Mouse (Mus musculus): ENCODE results near the gene Megf11. TPM values are rescaled to one million over a fixed set of nuclear protein-coding genes. Genes with fewer than 3 reads are reported as not detected.

Gene Megf11
- polyA plus RNA-seq, 1 experiment, result not detected

- peaks cover 10% of the 10 kb centered on the region; the same call in 1 of the 2 replicates for H3K4me1 ChIP-seq
- no peak overlapping the region for H3K4me3 ChIP-seq (replicated peaks)
- TF ChIP-seq GATA1 (IDR thresholded peaks at IDR 0.05; ENCODE audit: borderline replicate concordance, low read length) (no peak), FLI1 (IDR thresholded peaks at IDR 0.05; ENCODE audit: low read length) (no peak)
- peaks cover 78% of the 10 kb centered on the region for H3K27me3 ChIP-seq (replicated peaks)
- no peaks in the 10 kb centered on the region for H3K9me3 ChIP-seq
- H3K36me3 ChIP-seq (replicated peaks; ENCODE audit: low read length), result no peaks in the 10 kb centered on the region
These were observed 254.2 kb downstream of the Megf11 start for GRCm38 (mm10) chr9:64639664-64640063.

- H3K36me3 ChIP-seq (replicated peaks; ENCODE audit: low read length), result no peaks in the 10 kb centered on the region
- no peaks in the 10 kb centered on the region for H3K9me3 ChIP-seq
- H3K4me1 ChIP-seq, result peaks cover 6% of the 10 kb centered on the region; the same call in 1 of the 2 replicates
- H3K4me3 ChIP-seq (replicated peaks), result no peak overlapping the region
- TF ChIP-seq FLI1 (IDR thresholded peaks at IDR 0.05; ENCODE audit: low read length) (no peak), GATA1 (IDR thresholded peaks at IDR 0.05; ENCODE audit: borderline replicate concordance, low read length) (no peak)
- H3K27me3 ChIP-seq (replicated peaks), result peaks cover 72% of the 10 kb centered on the region
These were observed 258.7 kb downstream of the Megf11 start for GRCm38 (mm10) chr9:64644129-64644528.

DNA sequence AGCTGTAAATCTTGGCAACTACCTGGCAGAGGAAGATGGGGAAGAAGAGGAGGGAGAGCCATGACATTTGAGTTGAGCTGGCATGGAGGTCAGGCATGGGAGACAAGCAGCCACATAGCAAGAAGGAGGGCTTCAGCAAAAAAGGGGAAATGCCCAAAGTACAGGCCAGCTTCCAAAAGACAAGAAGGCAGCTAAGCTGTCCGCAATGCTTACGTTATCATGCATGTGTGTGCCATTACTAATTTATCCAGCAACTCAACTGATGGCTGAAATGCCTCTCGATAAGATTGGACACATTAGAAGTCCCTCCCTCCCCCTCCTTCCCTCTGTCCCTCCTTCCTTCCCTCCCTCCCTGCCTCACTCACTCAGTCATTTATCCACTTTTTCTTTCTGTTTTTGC is 260.0 kb downstream of the Megf11 start:
- Histone ChIP-seq H3K4me1 (peaks cover 6% of the 10 kb centered on the region; the same call in 1 of the 2 replicates), H3K4me3 (replicated peaks) (no peak overlapping the region), H3K36me3 (replicated peaks; ENCODE audit: low read length) (no peaks in the 10 kb centered on the region), H3K27me3 (replicated peaks) (peaks cover 76% of the 10 kb centered on the region), H3K9me3 (no peaks in the 10 kb centered on the region)
- TF ChIP-seq FLI1 (IDR thresholded peaks at IDR 0.05; ENCODE audit: low read length) (no peak), GATA1 (IDR thresholded peaks at IDR 0.05; ENCODE audit: borderline replicate concordance, low read length) (no peak)

DNA sequence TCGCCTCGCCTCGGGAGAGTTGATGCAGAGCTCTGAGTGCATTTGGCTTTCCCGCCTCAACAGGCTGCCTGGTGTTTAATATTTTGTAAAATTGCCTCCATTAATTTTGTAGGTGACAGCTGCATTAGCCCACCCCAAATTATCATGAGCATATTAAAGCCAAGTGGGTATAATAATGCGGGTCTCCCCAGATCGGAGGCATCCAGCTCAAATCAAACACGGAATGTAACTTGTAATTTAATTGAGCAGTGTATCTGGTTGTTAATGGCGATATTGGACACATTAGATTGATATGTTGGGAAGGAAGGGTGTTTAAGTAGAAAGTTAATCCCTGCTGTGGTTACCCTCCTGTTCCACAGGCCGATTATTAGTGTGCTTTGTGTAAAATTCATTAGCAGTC is 264.0 kb downstream of the Megf11 start:
- no peaks in the 10 kb centered on the region for H3K36me3 ChIP-seq (replicated peaks; ENCODE audit: low read length)
- no peak for TF ChIP-seq GATA1 (IDR thresholded peaks at IDR 0.05; ENCODE audit: borderline replicate concordance, low read length)
- no peak for TF ChIP-seq FLI1 (IDR thresholded peaks at IDR 0.05; ENCODE audit: low read length)
- peaks cover 7% of the 10 kb centered on the region for H3K4me1 ChIP-seq
- peaks cover 75% of the 10 kb centered on the region for H3K27me3 ChIP-seq (replicated peaks)
- H3K9me3 ChIP-seq, result no peaks in the 10 kb centered on the region; the same call in 1 of the 2 replicates
- H3K4me3 ChIP-seq (replicated peaks), result no peak overlapping the region

DNA sequence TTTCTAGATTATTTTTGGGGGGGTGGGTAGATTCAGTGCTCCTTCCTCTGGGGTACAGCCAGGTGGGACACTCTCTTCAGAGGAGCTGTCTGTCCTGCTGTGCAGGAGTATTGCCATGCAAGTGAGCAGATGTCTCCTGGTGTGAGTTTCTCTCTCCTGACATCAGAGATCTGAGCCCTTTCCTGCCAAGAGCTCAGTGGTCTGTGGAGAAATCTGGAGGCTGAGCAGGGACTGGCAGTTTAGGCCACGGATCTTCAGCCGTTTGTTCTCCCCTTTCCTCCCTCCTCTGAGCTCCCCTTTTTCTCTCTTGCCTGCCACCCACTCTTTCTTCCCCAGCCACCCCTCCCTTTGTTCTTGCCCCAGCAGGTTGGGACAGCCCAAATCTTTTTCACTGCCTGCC is 264.5 kb downstream of the Megf11 start:
- no peaks in the 10 kb centered on the region; the same call in 1 of the 2 replicates for H3K9me3 ChIP-seq
- H3K36me3 ChIP-seq (replicated peaks; ENCODE audit: low read length), result no peaks in the 10 kb centered on the region
- no peak for TF ChIP-seq GATA1 (IDR thresholded peaks at IDR 0.05; ENCODE audit: borderline replicate concordance, low read length)
- peaks cover 74% of the 10 kb centered on the region for H3K27me3 ChIP-seq (replicated peaks)
- peaks cover 12% of the 10 kb centered on the region for H3K4me1 ChIP-seq
- no peak overlapping the region for H3K4me3 ChIP-seq (replicated peaks)

DNA sequence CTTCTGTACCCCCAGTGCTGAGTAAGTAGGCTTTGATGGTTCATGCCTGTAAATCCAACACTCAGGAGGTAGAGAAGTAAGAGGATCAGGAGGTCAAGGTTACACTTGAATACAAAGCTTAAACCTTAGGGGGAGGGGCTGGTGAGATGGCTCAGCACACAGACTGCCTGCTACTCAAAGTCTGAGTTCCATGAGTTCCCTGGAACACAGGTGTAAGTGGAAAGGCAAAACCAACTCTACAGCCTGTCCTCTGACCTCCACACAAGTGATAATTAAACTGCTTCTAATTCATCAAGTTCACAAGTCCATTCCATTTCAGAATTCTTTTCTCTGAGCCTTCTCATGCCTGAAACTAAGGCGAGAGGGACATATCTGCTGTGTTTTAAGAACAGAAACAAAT is 265.8 kb downstream of the Megf11 start:
- peaks cover 14% of the 10 kb centered on the region for H3K4me1 ChIP-seq
- H3K4me3 ChIP-seq (replicated peaks), result no peak overlapping the region
- H3K27me3 ChIP-seq (replicated peaks), result peaks cover 71% of the 10 kb centered on the region
- H3K9me3 ChIP-seq, result no peaks in the 10 kb centered on the region; the same call in 1 of the 2 replicates
- TF ChIP-seq FLI1 (IDR thresholded peaks at IDR 0.05; ENCODE audit: low read length) (no peak), GATA1 (IDR thresholded peaks at IDR 0.05; ENCODE audit: borderline replicate concordance, low read length) (no peak)
- no peaks in the 10 kb centered on the region for H3K36me3 ChIP-seq (replicated peaks; ENCODE audit: low read length)

DNA sequence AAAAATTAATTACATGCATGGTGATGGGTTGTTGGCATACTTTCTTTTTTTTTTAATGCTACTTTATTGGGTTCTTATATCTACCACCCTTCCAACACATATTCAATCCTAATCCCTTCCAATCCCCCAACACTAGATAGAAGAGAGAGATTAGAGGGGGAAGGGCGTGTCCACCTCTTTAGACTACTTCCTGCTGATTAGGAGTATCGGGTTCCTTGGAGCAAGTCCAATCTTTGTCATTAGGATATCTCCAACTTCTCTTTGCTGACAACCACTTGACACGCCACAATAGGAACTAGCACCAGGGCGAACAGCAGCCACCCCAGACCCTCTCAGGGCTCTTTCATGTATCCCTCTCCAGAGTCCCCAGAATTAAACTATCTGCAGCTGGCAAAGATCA is 266.3 kb downstream of the Megf11 start:
- Histone ChIP-seq H3K4me1 (peaks cover 14% of the 10 kb centered on the region), H3K36me3 (replicated peaks; ENCODE audit: low read length) (no peaks in the 10 kb centered on the region), H3K9me3 (no peaks in the 10 kb centered on the region; the same call in 1 of the 2 replicates), H3K27me3 (replicated peaks) (peaks cover 70% of the 10 kb centered on the region), H3K4me3 (replicated peaks) (no peak overlapping the region)
- no peak for TF ChIP-seq FLI1 (IDR thresholded peaks at IDR 0.05; ENCODE audit: low read length)

DNA sequence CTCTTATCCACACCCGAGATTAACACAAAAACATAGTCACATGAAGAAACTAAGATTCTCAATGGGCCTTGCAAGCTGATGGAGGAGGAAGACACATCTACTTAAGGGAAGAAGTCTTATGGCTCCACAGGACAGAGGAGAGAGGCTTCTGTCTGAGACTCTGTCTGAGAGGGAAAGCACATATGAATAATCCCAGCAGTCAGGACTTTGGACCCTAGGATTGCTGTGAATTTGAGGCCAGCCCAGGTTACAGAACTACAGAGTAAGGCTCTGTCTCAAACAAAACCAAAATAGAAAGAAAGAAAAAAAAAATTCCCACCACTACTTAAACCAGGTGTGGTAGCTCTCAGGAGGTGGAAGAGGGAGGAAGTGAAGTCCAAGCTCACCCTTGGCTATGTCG is 266.7 kb downstream of the Megf11 start:
- no peaks in the 10 kb centered on the region; the same call in 1 of the 2 replicates for H3K9me3 ChIP-seq
- peaks cover 68% of the 10 kb centered on the region for H3K27me3 ChIP-seq (replicated peaks)
- H3K36me3 ChIP-seq (replicated peaks; ENCODE audit: low read length), result no peaks in the 10 kb centered on the region
- H3K4me1 ChIP-seq, result peaks cover 14% of the 10 kb centered on the region
- no peak overlapping the region for H3K4me3 ChIP-seq (replicated peaks)
- no peak for TF ChIP-seq FLI1 (IDR thresholded peaks at IDR 0.05; ENCODE audit: low read length)
- TF ChIP-seq GATA1 (IDR thresholded peaks at IDR 0.05; ENCODE audit: borderline replicate concordance, low read length), result no peak

GRCm38 (mm10) chr9:64652841-64653361 is 267.5 kb downstream of the Megf11 start:
- no peak for TF ChIP-seq GATA1 (IDR thresholded peaks at IDR 0.05; ENCODE audit: borderline replicate concordance, low read length)
- no peak for TF ChIP-seq FLI1 (IDR thresholded peaks at IDR 0.05; ENCODE audit: low read length)
- H3K27me3 ChIP-seq (replicated peaks), result peaks cover 68% of the 10 kb centered on the region
- no peak overlapping the region for H3K4me3 ChIP-seq (replicated peaks)
- H3K9me3 ChIP-seq, result no peaks in the 10 kb centered on the region; the same call in 1 of the 2 replicates
- H3K36me3 ChIP-seq (replicated peaks; ENCODE audit: low read length), result no peaks in the 10 kb centered on the region
- peaks cover 17% of the 10 kb centered on the region for H3K4me1 ChIP-seq

GRCm38 (mm10) chr9:64654723-64655122 is 269.3 kb downstream of the Megf11 start:
- Histone ChIP-seq H3K27me3 (replicated peaks) (peaks cover 66% of the 10 kb centered on the region), H3K4me1 (peaks cover 19% of the 10 kb centered on the region), H3K9me3 (no peaks in the 10 kb centered on the region; the same call in 1 of the 2 replicates), H3K36me3 (replicated peaks; ENCODE audit: low read length) (no peaks in the 10 kb centered on the region), H3K4me3 (replicated peaks) (no peak overlapping the region)
- no peak for TF ChIP-seq GATA1 (IDR thresholded peaks at IDR 0.05; ENCODE audit: borderline replicate concordance, low read length)
- TF ChIP-seq FLI1 (IDR thresholded peaks at IDR 0.05; ENCODE audit: low read length), result no peak

DNA sequence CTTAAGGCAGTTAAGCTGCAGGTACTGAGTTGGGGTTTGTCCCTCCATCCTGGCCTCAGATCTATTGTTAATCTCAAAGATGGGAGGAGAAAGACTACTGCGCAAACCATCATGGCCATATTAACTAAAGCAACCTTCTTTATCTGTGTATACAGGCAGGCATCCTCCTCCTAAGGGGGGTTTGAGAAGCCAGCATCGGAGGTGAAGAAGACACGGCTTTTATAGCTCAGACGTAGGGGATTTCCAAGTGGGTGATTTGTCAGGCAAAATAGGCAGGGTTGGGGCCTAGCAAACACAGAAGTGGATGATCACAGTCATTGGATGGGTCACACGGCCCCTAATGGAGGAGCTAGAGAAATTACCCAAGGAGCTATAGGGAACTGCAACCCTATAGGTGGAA is 271.2 kb downstream of the Megf11 start:
- H3K9me3 ChIP-seq, result no peaks in the 10 kb centered on the region
- peaks cover 66% of the 10 kb centered on the region for H3K27me3 ChIP-seq (replicated peaks)
- H3K4me3 ChIP-seq (replicated peaks), result no peak overlapping the region
- TF ChIP-seq FLI1 (IDR thresholded peaks at IDR 0.05; ENCODE audit: low read length) (no peak), GATA1 (IDR thresholded peaks at IDR 0.05; ENCODE audit: borderline replicate concordance, low read length) (no peak)
- H3K36me3 ChIP-seq (replicated peaks; ENCODE audit: low read length), result no peaks in the 10 kb centered on the region
- H3K4me1 ChIP-seq, result peaks cover 19% of the 10 kb centered on the region

Data from megakaryocyte, embryonic 14.5 days (primary cell).